Mouse (Mus musculus) midbrain, embryonic 10.5 days (tissue): ENCODE results near the gene Tmem37. TPM values are rescaled to one million over a fixed set of nuclear protein-coding genes. Genes with fewer than 3 reads are reported as not detected.

ENCODE experiments used
- DNase-seq: peaks from one replicate; pipeline ENCODE4 v3.0.0-alpha.2; 2017; ENCODE audit warnings: low spot score
- H3K27ac ChIP-seq: fragments of 300-500 bp; sonication (generic); replicated peaks from 2 replicates; pipeline ENCODE4 v1.5.1; 2016; ENCODE audit warnings: mild to moderate bottlenecking
- H3K27me3 ChIP-seq: fragments of 300-500 bp; sonication (generic); 2 replicates; pipeline ENCODE4 v1.6.1; 2016; ENCODE audit warnings: low read depth, mild to moderate bottlenecking; ENCODE audit not compliant: poor library complexity, severe bottlenecking
- H3K36me3 ChIP-seq: fragments of 300-500 bp; sonication (generic); 2 replicates; pipeline ENCODE4 v1.6.1; 2016; ENCODE audit warnings: mild to moderate bottlenecking, moderate library complexity
- H3K4me1 ChIP-seq: fragments of 300-500 bp; sonication (generic); 2 replicates; pipeline ENCODE4 v1.6.1; 2016
- H3K4me3 ChIP-seq: fragments of 300-500 bp; sonication (generic); 2 replicates; pipeline ENCODE4 v1.5.1; 2016; ENCODE audit warnings: mild to moderate bottlenecking, moderate library complexity
- H3K9me3 ChIP-seq: fragments of 300-500 bp; sonication (generic); replicated peaks from 2 replicates; pipeline ENCODE4 v1.6.1; 2016; ENCODE audit warnings: mild to moderate bottlenecking
- WGBS: fragments of 180-500 bp; shearing (Covaris S2); methylation state at CpG from one replicate; pipeline ENCODE4 v1.1.7; 2016; 5-methylcytosine and 5-hydroxymethylcytosine counted together
- polyA plus RNA-seq: library from polyadenylated mRNA; unstranded; fragments of >200 nt; fragmentation: Nextera tagmentation; extraction: Ambion mirVana; gene quantifications from 2 replicates; pipeline ENCODE4 v1.2.1, GENCODE M21; 2016

Gene Tmem37
- polyA plus RNA-seq, 1 experiment from 2014 or later = 6.6 TPM

DNA sequence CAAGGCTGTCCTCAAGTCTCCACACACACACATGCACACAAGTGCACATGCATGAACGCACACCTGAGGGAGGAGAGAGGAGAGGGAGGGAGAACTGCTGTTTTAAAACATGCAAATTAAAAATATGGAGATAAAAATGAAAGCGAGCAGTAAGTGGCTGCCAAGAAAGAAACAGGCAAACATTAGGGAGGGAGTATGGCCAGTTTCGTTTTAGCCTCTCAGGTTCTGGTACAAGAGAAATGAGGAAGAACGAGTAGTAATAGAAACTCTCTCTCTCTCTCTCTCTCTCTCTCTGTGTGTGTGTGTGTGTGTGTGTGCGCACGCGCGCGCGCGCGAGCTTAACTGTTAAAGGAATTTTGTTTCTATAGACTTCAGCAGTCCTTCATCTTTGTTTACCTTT lies 54.4 kb downstream of the Tmem37 start:
- no peak overlapping the region for H3K27ac ChIP-seq
- H3K36me3 ChIP-seq = no peaks in the 10 kb centered on the region
- no peak for DNase-seq
- no peak overlapping the region for H3K4me3 ChIP-seq
- H3K4me1 ChIP-seq = peaks cover 12% of the 10 kb centered on the region
- WGBS = 95% methylated on average over 12 of the region's 12 CpGs
- peaks cover 12% of the 10 kb centered on the region; the same call in 1 of the 2 replicates for H3K27me3 ChIP-seq
- no peaks in the 10 kb centered on the region for H3K9me3 ChIP-seq

DNA sequence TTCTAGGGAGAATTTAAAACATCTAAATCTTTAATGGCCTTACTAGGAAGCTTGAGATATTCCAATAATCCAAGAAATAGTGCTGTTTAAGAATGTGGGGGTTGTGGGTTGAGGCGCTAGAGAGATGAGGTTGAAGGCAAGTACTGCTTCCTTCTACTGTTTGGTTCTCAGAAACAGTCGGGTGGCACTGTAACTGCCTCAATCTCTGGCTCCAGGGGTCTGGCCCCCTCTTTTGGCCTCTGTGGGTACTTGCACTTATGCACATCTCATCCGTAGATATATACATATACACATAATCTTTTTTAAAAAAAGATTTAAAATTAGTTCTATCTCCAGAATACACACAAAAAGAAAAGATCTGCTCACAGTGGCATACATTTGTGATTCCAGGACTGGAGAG lies 55.0 kb downstream of the Tmem37 start:
- 45% methylated on average over 3 of the region's 3 CpGs for WGBS
- no peaks in the 10 kb centered on the region for H3K9me3 ChIP-seq
- peaks cover 12% of the 10 kb centered on the region for H3K4me1 ChIP-seq
- H3K27me3 ChIP-seq = peaks cover 12% of the 10 kb centered on the region; the same call in 1 of the 2 replicates
- H3K27ac ChIP-seq = no peak overlapping the region
- no peaks in the 10 kb centered on the region for H3K36me3 ChIP-seq
- no peak overlapping the region for H3K4me3 ChIP-seq
- no peak for DNase-seq

Other genes starting within 250 kb of the Tmem37 start
- 7.3 and 7.9 TPM in 2 replicates for gene Ptpn4, start 236.5 kb downstream of the Tmem37 start, polyA plus RNA-seq
- 12.5 and 13.2 TPM in 2 replicates for gene Tmem177, start 160.9 kb downstream of the Tmem37 start, polyA plus RNA-seq
- gene Cfap221, start 76.8 kb downstream of the Tmem37 start, polyA plus RNA-seq = 0.06 and 0.14 TPM in 2 replicates
- 0.26 and 0.79 TPM in 2 replicates for gene Sctr, start 67.2 kb downstream of the Tmem37 start, polyA plus RNA-seq
- gene Dbi, start 47.0 kb upstream of the Tmem37 start, polyA plus RNA-seq = 767 and 805 TPM in 2 replicates
- gene 3110009E18Rik, start 47.1 kb upstream of the Tmem37 start, polyA plus RNA-seq = 22.3 and 27.2 TPM in 2 replicates
- gene Steap3, start 198.6 kb upstream of the Tmem37 start, polyA plus RNA-seq = 3.4 and 3.5 TPM in 2 replicates